Mouse (Mus musculus) stomach, embryonic 14.5 days (tissue): Measurements from ENCODE around the gene Rplp1. TPM values are rescaled to one million over a fixed set of nuclear protein-coding genes. Genes with fewer than 3 reads are reported as not detected.

ENCODE experiments used
- ATAC-seq: fragments of 200-750 bp; cut with Nextera tagmentation; 2 replicates; pipeline ENCODE4 v1.8.0; 2017; ENCODE audit warnings: low read depth, moderate TSS enrichment; ENCODE audit not compliant: insufficient number of reproducible peaks, insufficient read depth, low FRiP score
- H3K27ac ChIP-seq: fragments of 300-500 bp; sonication (generic); 2 replicates; pipeline ENCODE4 v1.5.1; 2014; ENCODE audit warnings: mild to moderate bottlenecking, low read length, moderate library complexity, mixed read lengths
- H3K27me3 ChIP-seq: fragments of 300-500 bp; sonication (generic); 2 replicates; pipeline ENCODE4 v1.6.1; 2014; ENCODE audit warnings: low read length, control low read depth, mixed read lengths; ENCODE audit not compliant: control insufficient read depth, insufficient read depth
- H3K36me3 ChIP-seq: fragments of 300-500 bp; sonication (generic); 2 replicates; pipeline ENCODE4 v1.6.1; 2014; ENCODE audit warnings: mild to moderate bottlenecking, control low read depth, low read length, moderate library complexity, mixed read lengths; ENCODE audit not compliant: control insufficient read depth, insufficient read depth
- H3K4me1 ChIP-seq: fragments of 300-500 bp; sonication (generic); 2 replicates; pipeline ENCODE4 v1.6.1; 2014; ENCODE audit warnings: low read length, control low read depth, mixed read lengths; ENCODE audit not compliant: control insufficient read depth, insufficient read depth
- H3K4me2 ChIP-seq: fragments of 300-500 bp; sonication (generic); replicated peaks from 2 replicates; pipeline ENCODE4 v1.6.1; 2014; ENCODE audit warnings: low read depth, low read length, control low read depth
- H3K4me3 ChIP-seq: fragments of 300-500 bp; sonication (generic); 2 replicates; pipeline ENCODE4 v1.5.1; 2014; ENCODE audit warnings: low read depth, low read length, control low read depth
- H3K9ac ChIP-seq: fragments of 300-500 bp; sonication (generic); replicated peaks from 2 replicates; pipeline ENCODE4 v1.6.1; 2014; ENCODE audit warnings: low read depth, mild to moderate bottlenecking, control low read depth, low read length, moderate library complexity, mixed read lengths
- H3K9me3 ChIP-seq: fragments of 300-500 bp; sonication (generic); 2 replicates; pipeline ENCODE4 v1.6.1; 2016; ENCODE audit warnings: low read depth, low read length, control low read depth; ENCODE audit not compliant: control insufficient read depth
- WGBS: fragments of 180-500 bp; shearing (Covaris S2); extraction: QIAGEN DNeasy Blood & Tissue Kit; methylation state at CpG from one replicate; pipeline ENCODE4 v1.1.7; 2014; 5-methylcytosine and 5-hydroxymethylcytosine counted together
- polyA plus RNA-seq: library from polyadenylated mRNA; unstranded; fragments of >200 nt; fragmentation: Nextera tagmentation; extraction: Ambion mirVana; gene quantifications from 2 replicates; pipeline ENCODE4 v1.2.1, GENCODE M21; 2014

Rplp1 gene
- polyA plus RNA-seq, 1 experiment from 2014 or later = 1,757 TPM

DNA sequence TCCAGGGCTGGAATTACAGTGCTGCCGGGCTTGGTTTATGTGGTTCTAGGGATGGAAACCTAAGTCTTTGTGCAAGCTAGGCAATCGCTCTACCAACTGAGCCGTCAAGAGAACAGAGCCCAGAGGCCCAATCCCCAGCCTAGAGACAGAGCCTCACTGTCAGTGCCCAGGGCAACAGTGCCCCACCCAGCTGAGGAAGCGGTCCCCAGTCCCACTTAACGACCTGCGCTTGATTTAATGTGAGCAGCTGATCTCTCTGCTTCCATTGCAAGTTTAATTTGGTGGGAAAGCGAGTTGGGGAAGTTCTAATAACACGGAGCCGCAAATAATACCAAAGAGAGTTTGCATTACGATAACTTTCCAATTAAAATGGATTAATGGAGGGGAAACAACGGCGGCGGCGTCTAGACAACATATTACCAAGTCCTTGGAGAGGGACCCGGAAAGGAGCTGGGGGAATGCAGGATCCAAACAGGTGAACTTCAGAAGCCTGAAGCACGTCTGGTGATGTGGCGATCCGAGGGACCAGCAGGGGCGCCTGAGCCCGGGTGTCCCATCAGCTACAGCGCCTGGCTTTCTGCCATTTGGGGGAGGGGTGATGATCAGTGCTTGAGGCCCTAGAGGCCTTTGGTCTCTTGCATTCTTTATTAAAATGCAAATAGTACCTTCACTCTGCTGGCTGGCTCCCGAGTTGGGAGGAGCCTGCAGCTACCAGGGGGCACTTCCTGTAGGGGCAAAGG, 36.8 kb downstream of the Rplp1 start:
- ATAC-seq = no peak
- no peak overlapping the region for H3K4me2 ChIP-seq
- no peak overlapping the region for H3K27ac ChIP-seq

DNA sequence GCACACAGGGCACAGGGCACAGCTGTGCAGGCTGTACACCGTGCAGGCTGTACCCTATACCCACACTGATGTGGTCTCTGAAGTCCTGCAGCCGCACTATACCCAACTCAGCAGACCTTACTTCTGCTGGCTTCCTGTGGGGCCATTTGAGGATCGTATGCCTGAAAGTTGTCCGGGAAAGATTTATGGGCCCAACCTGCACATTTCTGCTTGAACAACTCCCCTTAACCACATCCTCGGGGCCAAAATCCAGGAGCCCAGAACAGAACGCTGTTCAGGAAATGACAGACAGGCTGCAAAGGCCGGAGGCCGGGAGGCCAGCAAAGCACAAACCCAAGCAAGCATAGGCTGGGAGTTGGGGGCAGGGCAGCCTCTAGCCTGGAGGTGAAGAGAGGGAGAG, 41.0 kb downstream of the Rplp1 start:
- Histone ChIP-seq H3K4me1 (no peaks in the 10 kb centered on the region), H3K9ac (no peak overlapping the region), H3K36me3 (no peaks in the 10 kb centered on the region), H3K4me2 (no peak overlapping the region), H3K4me3 (no peak overlapping the region), H3K9me3 (no peaks in the 10 kb centered on the region), H3K27me3 (no peaks in the 10 kb centered on the region), H3K27ac (no peak overlapping the region)
- WGBS = 33% methylated on average over 8 of the region's 8 CpGs
- ATAC-seq = no peak

More for the DNA sequence above, 36.8 kb downstream of the Rplp1 start:
- no peaks in the 10 kb centered on the region for H3K4me1 ChIP-seq
- H3K27me3 ChIP-seq = no peaks in the 10 kb centered on the region
- H3K9me3 ChIP-seq = no peaks in the 10 kb centered on the region
- H3K9ac ChIP-seq = no peak overlapping the region
- 26% methylated on average over 22 of the region's 22 CpGs for WGBS
- H3K4me3 ChIP-seq = no peak overlapping the region
- no peaks in the 10 kb centered on the region for H3K36me3 ChIP-seq

DNA sequence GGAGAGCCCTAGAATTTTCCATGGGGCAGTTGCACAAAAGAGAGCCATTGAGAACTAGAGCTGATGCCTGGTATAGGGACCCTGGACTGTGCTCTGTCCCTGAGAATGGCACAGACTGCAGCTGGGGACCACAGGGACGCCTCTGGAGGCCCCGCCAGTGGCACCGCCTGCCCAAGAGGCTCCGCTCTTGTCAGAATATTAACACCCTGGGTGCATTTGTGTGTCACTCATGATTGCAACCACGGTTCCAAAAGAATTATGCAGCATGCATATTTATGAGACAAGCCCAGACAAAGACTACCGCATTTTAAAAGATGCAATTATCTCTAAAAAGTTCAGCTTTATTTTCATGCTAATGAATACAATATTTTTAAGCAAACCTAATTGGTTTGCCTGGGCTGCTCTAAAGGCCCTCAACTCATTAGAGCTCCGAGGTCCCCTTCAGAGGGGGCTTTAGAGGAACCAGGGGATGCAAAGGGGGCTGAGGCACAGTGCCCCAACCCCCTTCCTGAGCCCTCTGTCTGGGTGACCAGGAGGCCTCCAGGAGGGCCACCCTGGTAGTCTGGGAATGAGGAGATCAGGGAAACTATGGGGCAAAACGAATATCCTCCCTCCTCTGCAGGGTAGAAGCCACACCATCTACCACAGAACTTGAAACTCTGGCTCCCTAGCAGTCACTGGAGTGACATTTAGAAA, 41.9 kb downstream of the Rplp1 start:
- no peaks in the 10 kb centered on the region for H3K9me3 ChIP-seq
- no peaks in the 10 kb centered on the region for H3K4me1 ChIP-seq
- no peak overlapping the region for H3K4me3 ChIP-seq
- ATAC-seq = no peak
- H3K27me3 ChIP-seq = no peaks in the 10 kb centered on the region
- 71% methylated on average over 8 of the region's 8 CpGs for WGBS
- H3K4me2 ChIP-seq = no peak overlapping the region
- no peak overlapping the region for H3K9ac ChIP-seq
- no peaks in the 10 kb centered on the region for H3K36me3 ChIP-seq
- no peak overlapping the region for H3K27ac ChIP-seq

DNA sequence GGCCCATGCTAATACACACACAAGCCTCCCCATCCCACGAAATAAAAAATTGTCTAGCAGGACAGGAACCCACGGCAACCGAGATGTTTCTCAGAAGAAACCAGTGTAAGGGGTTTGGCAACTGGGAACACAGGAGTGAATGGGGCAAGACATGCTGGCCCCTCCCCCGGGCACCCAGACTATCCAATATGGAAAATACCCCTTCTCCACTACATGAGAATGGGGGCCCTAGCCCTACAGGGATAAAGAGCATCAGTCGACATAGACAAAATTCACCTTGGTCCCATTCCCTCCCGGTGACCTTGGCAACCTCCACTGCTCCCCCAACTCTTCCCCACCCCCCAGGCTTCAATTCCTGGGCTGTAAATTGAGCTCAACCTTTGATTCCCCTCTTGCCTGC, 42.5 kb downstream of the Rplp1 start:
- Histone ChIP-seq H3K27me3 (no peaks in the 10 kb centered on the region), H3K4me1 (no peaks in the 10 kb centered on the region), H3K4me3 (no peak overlapping the region), H3K4me2 (no peak overlapping the region), H3K9ac (no peak overlapping the region), H3K9me3 (no peaks in the 10 kb centered on the region), H3K27ac (no peak overlapping the region), H3K36me3 (no peaks in the 10 kb centered on the region)
- 74% methylated on average over 6 of the region's 6 CpGs for WGBS
- no peak for ATAC-seq

DNA sequence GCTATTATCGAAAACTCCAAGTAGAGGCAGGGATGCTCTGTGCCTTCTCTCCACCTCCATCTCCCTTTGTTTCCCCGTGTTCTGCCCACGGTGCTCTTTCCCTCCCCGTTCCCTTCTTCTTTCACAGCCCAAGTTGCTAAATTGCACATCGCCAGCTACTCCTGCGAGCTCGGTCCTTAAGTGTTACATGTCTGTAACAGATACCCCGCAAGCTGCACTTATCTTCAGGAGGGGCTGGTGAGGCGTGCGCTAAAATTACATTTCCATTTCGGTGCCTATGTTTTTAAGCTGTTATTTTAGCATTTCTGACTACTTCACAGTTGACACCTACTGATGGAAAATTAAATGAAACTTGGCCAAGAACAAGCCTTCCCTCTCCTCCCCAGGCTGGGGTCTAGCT, 46.7 kb downstream of the Rplp1 start:
- no peaks in the 10 kb centered on the region for H3K4me1 ChIP-seq
- no peak overlapping the region for H3K4me3 ChIP-seq
- no peaks in the 10 kb centered on the region for H3K27me3 ChIP-seq
- 72% methylated on average over 11 of the region's 11 CpGs for WGBS
- no peak overlapping the region for H3K4me2 ChIP-seq
- no peaks in the 10 kb centered on the region; the same call in 1 of the 2 replicates for H3K9me3 ChIP-seq
- H3K36me3 ChIP-seq = no peaks in the 10 kb centered on the region
- H3K27ac ChIP-seq = no peak overlapping the region
- H3K9ac ChIP-seq = no peak overlapping the region
- no peak for ATAC-seq

Other genes with a start within 250 kb of the Rplp1 start
- gene Kif23, start 32.2 kb upstream of the Rplp1 start, polyA plus RNA-seq = 127 and 140 TPM in 2 replicates
- 18.7 and 20.5 TPM in 2 replicates for gene Paqr5, start 112.3 kb upstream of the Rplp1 start, polyA plus RNA-seq
- 26.5 and 27.6 TPM in 2 replicates for gene Glce, start 208.1 kb upstream of the Rplp1 start, polyA plus RNA-seq